Mouse (Mus musculus) liver, postnatal 0 days (tissue): ENCODE data around the gene Elmo3.

Source experiments
- CTCF ChIP-seq: sonication (generic); IDR thresholded peaks from 2 replicates; pipeline ENCODE4 v1.5.1; 2016; ENCODE audit warnings: antibody characterized with exemption, low read depth
- EP300 ChIP-seq: IDR thresholded peaks from 2 replicates; pipeline ENCODE4 v1.6.1; 2016; ENCODE audit warnings: antibody characterized with exemption, low read depth, mild to moderate bottlenecking

DNA sequence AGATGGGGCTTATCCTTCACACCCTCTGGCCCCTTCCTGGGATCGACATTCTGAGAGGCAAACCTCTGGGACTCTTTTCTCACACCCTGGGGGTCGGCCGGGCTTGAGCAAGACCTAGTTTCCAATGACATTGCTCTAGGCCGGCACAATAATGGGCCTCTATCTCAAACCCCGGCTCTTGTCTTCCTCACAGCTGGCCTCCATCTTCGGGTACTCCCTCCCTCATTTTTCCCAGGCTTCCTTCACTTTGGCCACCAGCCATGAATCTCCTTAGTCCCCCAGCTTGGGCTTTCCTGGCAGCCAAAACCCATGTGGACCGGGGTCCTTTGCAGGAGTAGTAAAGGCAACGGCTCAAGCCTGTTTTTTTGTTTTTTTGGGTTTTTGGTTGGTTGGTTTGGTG, 36.0 kb downstream of the Elmo3 start:
- TF ChIP-seq EP300: no peak
- no peak for TF ChIP-seq CTCF
